Mouse (Mus musculus) bone marrow macrophage, adult 2 months (primary cell): Measurements from ENCODE around the gene Prkcsh. TPM values are rescaled to one million over a fixed set of nuclear protein-coding genes. Genes with fewer than 3 reads are reported as not detected.

Experiments
- H3K27ac ChIP-seq: 2 replicates; pipeline ENCODE4 v1.5.1; 2012; ENCODE audit warnings: low read depth, low read length; ENCODE audit not compliant: insufficient read depth
- H3K4me1 ChIP-seq: 2 replicates; pipeline ENCODE4 v1.6.1; 2012; ENCODE audit warnings: low read length; ENCODE audit not compliant: control insufficient read depth, insufficient read depth
- H3K4me3 ChIP-seq: 2 replicates; pipeline ENCODE4 v1.5.1; 2012; ENCODE audit warnings: mild to moderate bottlenecking, low read length, moderate library complexity; ENCODE audit not compliant: insufficient read depth
- CTCF ChIP-seq: IDR thresholded peaks from 2 replicates; pipeline ENCODE4 v1.5.1; 2012; ENCODE audit warnings: low read depth, mild to moderate bottlenecking, low read length, moderate library complexity
- POLR2A ChIP-seq: IDR thresholded peaks from 2 replicates; pipeline ENCODE4 v1.6.1; 2012; ENCODE audit warnings: mild to moderate bottlenecking, low read depth, low read length, borderline replicate concordance
- polyA plus RNA-seq: library from polyadenylated mRNA; stranded (reverse); fragments of >200 nt; gene quantifications from 2 replicates; pipeline ENCODE4 v1.2.4, GENCODE M21; 2012; ENCODE audit not compliant: missing spikeins, insufficient read depth, insufficient read length

Gene Prkcsh
- polyA plus RNA-seq, 1 experiment = 65.9 TPM

DNA sequence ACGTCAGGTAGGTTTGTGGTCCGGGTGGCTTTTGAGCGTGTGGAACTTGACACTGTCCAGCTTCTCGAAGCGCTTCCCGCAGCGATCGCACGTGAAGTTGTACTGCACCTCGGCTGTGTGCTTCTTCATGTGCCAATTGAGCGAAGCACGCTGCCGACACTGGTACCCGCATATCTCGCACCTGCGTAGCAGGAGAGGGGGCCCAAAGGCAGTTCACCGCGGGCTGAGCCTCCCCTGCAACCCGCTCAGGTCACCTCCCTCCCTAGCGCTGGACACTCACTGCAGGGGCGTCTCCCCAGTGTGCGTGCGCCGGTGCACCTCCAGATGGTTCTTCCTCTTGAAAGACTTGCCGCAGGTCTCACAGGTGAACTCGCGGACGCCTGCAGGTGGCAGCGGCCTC is 53.1 kb downstream of the Prkcsh start:
- Histone ChIP-seq H3K4me1 (peaks cover 5% of the 10 kb centered on the region), H3K27ac (no peak overlapping the region), H3K4me3 (no peak overlapping the region)
- TF ChIP-seq POLR2A (no peak), CTCF (no peak)

DNA sequence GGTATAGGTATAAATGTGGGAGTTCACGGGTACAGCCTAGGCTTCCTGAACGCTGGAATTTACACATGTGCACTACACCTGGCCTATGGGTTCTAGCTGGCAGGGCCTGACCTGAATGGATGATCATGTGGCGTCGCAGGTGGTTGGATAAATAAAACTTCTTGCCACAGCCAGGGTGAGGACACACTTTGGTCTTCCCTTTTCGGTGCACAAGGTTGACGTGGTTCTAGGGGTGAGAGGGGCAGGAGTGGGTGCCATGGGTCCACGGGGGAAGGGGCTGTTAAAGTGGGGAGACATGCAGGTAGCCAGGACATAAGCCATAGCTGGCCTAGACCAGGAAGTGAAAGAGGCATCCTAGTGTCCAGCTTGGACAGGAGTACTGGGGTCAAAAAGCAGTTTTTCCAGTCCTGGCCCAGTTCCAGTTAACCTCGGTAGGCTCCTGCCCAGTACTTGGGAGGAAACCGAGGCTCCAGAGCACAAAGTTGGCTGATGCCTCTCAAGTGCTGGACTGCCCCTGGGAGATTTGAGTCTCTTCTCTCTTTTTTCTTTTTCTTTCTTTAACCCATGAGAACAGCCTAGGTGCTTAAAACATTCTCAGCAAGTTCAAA is 53.8 kb downstream of the Prkcsh start:
- no peak overlapping the region for H3K4me3 ChIP-seq
- no peak overlapping the region for H3K27ac ChIP-seq
- no peak for TF ChIP-seq POLR2A
- TF ChIP-seq CTCF = no peak

DNA sequence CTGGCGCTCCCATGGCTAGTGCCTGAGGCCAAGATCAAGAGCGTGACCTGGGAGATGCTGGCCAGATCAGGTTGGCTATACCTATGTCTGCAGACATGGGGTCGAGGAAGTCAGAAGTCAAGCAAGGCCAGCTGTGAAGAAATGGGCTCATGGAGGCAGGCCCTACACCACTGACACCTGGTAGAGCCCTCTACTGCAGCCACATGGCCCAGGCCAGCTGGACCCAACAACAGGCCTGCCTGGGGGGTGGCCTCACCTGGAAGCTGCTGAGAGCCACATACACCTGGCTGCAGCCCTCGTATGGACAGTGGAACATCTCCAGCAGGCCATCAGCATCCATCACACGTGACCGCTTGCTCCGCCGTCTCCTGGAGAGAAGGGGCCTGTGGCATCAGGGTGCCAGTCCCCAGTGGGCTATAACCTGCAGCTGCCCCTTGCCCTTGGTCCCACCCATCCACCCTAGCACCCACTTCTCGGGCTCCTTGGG is 54.5 kb downstream of the Prkcsh start:
- TF ChIP-seq POLR2A = no peak
- TF ChIP-seq CTCF = no peak
- Histone ChIP-seq H3K27ac (no peak overlapping the region), H3K4me3 (no peak overlapping the region), H3K4me1 (peaks cover 5% of the 10 kb centered on the region)

More for the DNA sequence above, 53.8 kb downstream of the Prkcsh start:
- peaks cover 5% of the 10 kb centered on the region for H3K4me1 ChIP-seq

DNA sequence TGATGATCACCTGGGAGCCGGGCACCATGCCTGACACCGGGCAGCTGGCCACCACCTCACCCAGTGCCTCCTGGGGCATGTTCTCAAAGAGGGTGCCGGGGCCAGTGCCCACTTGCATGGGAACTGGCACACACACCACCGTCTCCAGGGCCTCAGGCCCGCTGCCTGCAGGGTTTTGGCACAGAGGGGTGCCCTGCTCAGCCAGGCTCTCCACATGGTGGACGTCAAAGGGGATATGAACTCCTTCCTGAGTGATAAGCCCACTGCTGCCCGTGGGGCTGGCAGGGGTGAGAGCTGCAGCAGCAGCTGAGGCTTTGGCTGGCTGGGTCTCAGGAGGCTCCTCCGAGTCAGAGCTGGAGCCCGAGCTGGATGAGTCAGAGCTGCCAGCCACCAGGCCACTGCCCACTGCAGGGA is 55.4 kb downstream of the Prkcsh start:
- no peak overlapping the region for H3K27ac ChIP-seq
- H3K4me3 ChIP-seq = no peak overlapping the region
- TF ChIP-seq POLR2A (no peak), CTCF (no peak)
- peaks cover 5% of the 10 kb centered on the region for H3K4me1 ChIP-seq

DNA sequence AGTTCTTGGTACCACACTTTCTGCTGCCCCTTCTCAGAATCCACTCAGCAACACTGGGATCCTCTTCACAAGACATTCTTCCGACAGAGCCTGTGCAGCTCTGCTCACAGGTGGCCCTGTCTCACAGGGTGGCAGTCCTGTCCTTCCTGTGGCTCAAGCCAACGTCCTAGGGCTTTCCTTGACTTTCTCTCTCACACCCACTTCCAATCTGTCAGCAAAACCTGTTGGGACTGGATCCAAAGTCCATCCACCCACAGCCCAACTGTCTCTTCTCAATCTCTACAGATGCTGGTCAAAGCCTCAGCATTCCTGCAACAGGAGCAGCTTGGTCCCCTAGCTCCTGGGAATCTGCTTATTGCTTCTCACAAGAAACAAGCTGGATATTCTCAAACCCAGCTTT is 58.7 kb downstream of the Prkcsh start:
- TF ChIP-seq CTCF (no peak), POLR2A (no peak)
- H3K27ac ChIP-seq = no peak overlapping the region
- H3K4me3 ChIP-seq = no peak overlapping the region
- H3K4me1 ChIP-seq = peaks cover 3% of the 10 kb centered on the region

Other genes with a start within 250 kb of the Prkcsh start
- 16.6 and 23.2 TPM in 2 replicates for gene Spc24, start 242.5 kb upstream of the Prkcsh start, polyA plus RNA-seq
- 12.2 and 12.3 TPM in 2 replicates for gene Kank2, start 204.1 kb upstream of the Prkcsh start, polyA plus RNA-seq
- gene Angptl8, start 167.3 kb upstream of the Prkcsh start, polyA plus RNA-seq = not detected in 2 replicates
- gene Dock6, start 150.2 kb upstream of the Prkcsh start, polyA plus RNA-seq = 8.7 and 16.2 TPM in 2 replicates
- 26.9 and 32.4 TPM in 2 replicates for gene Rab3d, start 84.6 kb upstream of the Prkcsh start, polyA plus RNA-seq
- 4.3 and 5.1 TPM in 2 replicates for gene Ccdc159, start 75.3 kb upstream of the Prkcsh start, polyA plus RNA-seq
- gene Tmem205, start 75.2 kb upstream of the Prkcsh start, polyA plus RNA-seq = 57.2 and 63.0 TPM in 2 replicates
- gene Plppr2, start 65.8 kb upstream of the Prkcsh start, polyA plus RNA-seq = 5.8 and 6.0 TPM in 2 replicates
- gene Swsap1, start 47.1 kb upstream of the Prkcsh start, polyA plus RNA-seq = 4.2 and 5.7 TPM in 2 replicates
- gene Epor, start 39.3 kb upstream of the Prkcsh start, polyA plus RNA-seq = 1.1 and 1.4 TPM in 2 replicates
- gene Rgl3, start 13.4 kb upstream of the Prkcsh start, polyA plus RNA-seq = 5.2 and 9.5 TPM in 2 replicates
- gene Ccdc151, start 172 bp upstream of the Prkcsh start, polyA plus RNA-seq = 1.5 TPM in 1 of 2 replicates, not detected in the other
- gene Elavl3, start 49.2 kb downstream of the Prkcsh start, polyA plus RNA-seq = 0.19 TPM in 1 of 2 replicates, not detected in the other
- gene Gm49318, start 68.5 kb downstream of the Prkcsh start, polyA plus RNA-seq = not detected in 2 replicates
- 9.5 and 10.3 TPM in 2 replicates for gene Zfp653, start 68.6 kb downstream of the Prkcsh start, polyA plus RNA-seq
- gene Ecsit, start 82.6 kb downstream of the Prkcsh start, polyA plus RNA-seq = 5.7 and 7.0 TPM in 2 replicates
- gene Cnn1, start 96.4 kb downstream of the Prkcsh start, polyA plus RNA-seq = 1.6 and 1.9 TPM in 2 replicates
- 56.4 and 62.3 TPM in 2 replicates for gene Elof1, start 114.4 kb downstream of the Prkcsh start, polyA plus RNA-seq
- 9.9 and 12.3 TPM in 2 replicates for gene Acp5, start 132.9 kb downstream of the Prkcsh start, polyA plus RNA-seq
- 19.5 and 22.5 TPM in 2 replicates for gene Pigyl, start 154.0 kb downstream of the Prkcsh start, polyA plus RNA-seq
- not detected in 2 replicates for gene Zfp872, start 185.3 kb downstream of the Prkcsh start, polyA plus RNA-seq
- gene Zfp809, start 222.9 kb downstream of the Prkcsh start, polyA plus RNA-seq = 19.4 and 26.0 TPM in 2 replicates